Mouse (Mus musculus): ENCODE data around the gene Trmt10c. TPM values are rescaled to one million over a fixed set of nuclear protein-coding genes. Genes with fewer than 3 reads are reported as not detected.
"Not testable (repeated sequence)": the region's sequence is repeated elsewhere in the genome, so short reads cannot be mapped to it uniquely, and the experiment has no call there.

Gene Trmt10c
- polyA plus RNA-seq, 1 experiment from 2014 or later = 20.9 TPM

GRCm38 (mm10) chr16:56073150-56073549 is 35.5 kb upstream of the Trmt10c start:
- WGBS = 89% methylated on average over 6 of the region's 6 CpGs
- H3K4me3 ChIP-seq (replicated peaks; ENCODE audit: low read length); ATAC-seq (ENCODE audit: low FRiP score); H3K36me3 ChIP-seq (replicated peaks; ENCODE audit: control insufficient read depth, insufficient read depth); H3K9ac ChIP-seq; DNase-seq (ENCODE audit: low spot score); H3K27ac ChIP-seq; H3K4me2 ChIP-seq (replicated peaks); H3K9me3 ChIP-seq (ENCODE audit: control insufficient read depth, low read length); H3K27me3 ChIP-seq (ENCODE audit: control insufficient read depth, insufficient read depth, low read length): not testable (repeated sequence)
- peaks cover 12% of the 10 kb centered on the region for H3K4me1 ChIP-seq (replicated peaks; ENCODE audit: control insufficient read depth, insufficient read depth, low read length)

GRCm38 (mm10) chr16:56072533-56072932 is 34.9 kb upstream of the Trmt10c start:
- H3K4me2 ChIP-seq (replicated peaks) = no peak overlapping the region
- H3K9ac ChIP-seq = no peak overlapping the region
- DNase-seq (ENCODE audit: low spot score) = no peak
- H3K27me3 ChIP-seq (ENCODE audit: control insufficient read depth, insufficient read depth, low read length) = no peaks in the 10 kb centered on the region
- no peak overlapping the region for H3K27ac ChIP-seq
- WGBS = 84% methylated on average over 6 of the region's 6 CpGs
- H3K9me3 ChIP-seq (ENCODE audit: control insufficient read depth, low read length) = no peaks in the 10 kb centered on the region
- H3K4me1 ChIP-seq (replicated peaks; ENCODE audit: control insufficient read depth, insufficient read depth, low read length) = peaks cover 12% of the 10 kb centered on the region
- no peaks in the 10 kb centered on the region for H3K36me3 ChIP-seq (replicated peaks; ENCODE audit: control insufficient read depth, insufficient read depth)
- H3K4me3 ChIP-seq (replicated peaks; ENCODE audit: low read length) = no peak overlapping the region
- ATAC-seq (ENCODE audit: low FRiP score) = no peak

GRCm38 (mm10) chr16:56071317-56072232 is 34.0 kb upstream of the Trmt10c start:
- 48% methylated on average over 5 of the region's 5 CpGs for WGBS
- H3K36me3 ChIP-seq (replicated peaks; ENCODE audit: control insufficient read depth, insufficient read depth) = no peaks in the 10 kb centered on the region
- H3K4me2 ChIP-seq (replicated peaks) = no peak overlapping the region
- no peak overlapping the region for H3K4me3 ChIP-seq (replicated peaks; ENCODE audit: low read length)
- no peak for ATAC-seq (ENCODE audit: low FRiP score)
- H3K9me3 ChIP-seq (ENCODE audit: control insufficient read depth, low read length) = no peaks in the 10 kb centered on the region
- peaks cover 4% of the 10 kb centered on the region for H3K4me1 ChIP-seq (replicated peaks; ENCODE audit: control insufficient read depth, insufficient read depth, low read length)
- no peak for DNase-seq (ENCODE audit: low spot score)
- no peak overlapping the region for H3K27ac ChIP-seq
- H3K9ac ChIP-seq = no peak overlapping the region
- no peaks in the 10 kb centered on the region for H3K27me3 ChIP-seq (ENCODE audit: control insufficient read depth, insufficient read depth, low read length)

GRCm38 (mm10) chr16:56068523-56069070 is 31.0 kb upstream of the Trmt10c start:
- DNase-seq (ENCODE audit: low spot score) (no peak), ATAC-seq (ENCODE audit: low FRiP score) (no peak)
- H3K4me2 ChIP-seq (replicated peaks) = no peak overlapping the region
- H3K4me3 ChIP-seq (replicated peaks; ENCODE audit: low read length) = no peak overlapping the region
- no peaks in the 10 kb centered on the region for H3K9me3 ChIP-seq (ENCODE audit: control insufficient read depth, low read length)
- H3K9ac ChIP-seq = no peak overlapping the region
- no peak overlapping the region for H3K27ac ChIP-seq
- H3K27me3 ChIP-seq (ENCODE audit: control insufficient read depth, insufficient read depth, low read length) = no peaks in the 10 kb centered on the region
- WGBS = 95% methylated on average over 6 of the region's 6 CpGs
- H3K4me1 ChIP-seq (replicated peaks; ENCODE audit: control insufficient read depth, insufficient read depth, low read length) = no peaks in the 10 kb centered on the region
- no peaks in the 10 kb centered on the region for H3K36me3 ChIP-seq (replicated peaks; ENCODE audit: control insufficient read depth, insufficient read depth)

- no peak overlapping the region for H3K4me3 ChIP-seq (replicated peaks; ENCODE audit: low read length)
- DNase-seq (ENCODE audit: low spot score) (no peak), ATAC-seq (ENCODE audit: low FRiP score) (no peak)
- WGBS = 48% methylated on average over 8 of the region's 8 CpGs
- H3K27ac ChIP-seq = no peak overlapping the region
- H3K9ac ChIP-seq = no peak overlapping the region
- H3K36me3 ChIP-seq (replicated peaks; ENCODE audit: control insufficient read depth, insufficient read depth) = no peaks in the 10 kb centered on the region
- no peak overlapping the region for H3K4me2 ChIP-seq (replicated peaks)
- no peaks in the 10 kb centered on the region for H3K4me1 ChIP-seq (replicated peaks; ENCODE audit: control insufficient read depth, insufficient read depth, low read length)
- no peaks in the 10 kb centered on the region for H3K27me3 ChIP-seq (ENCODE audit: control insufficient read depth, insufficient read depth, low read length)
- no peaks in the 10 kb centered on the region for H3K9me3 ChIP-seq (ENCODE audit: control insufficient read depth, low read length)
Observed at GRCm38 (mm10) chr16:56066113-56066512, 28.5 kb upstream of the Trmt10c start.

- peak overlapping the region; percentile 51; the same call in 1 of the 2 replicates for H3K9ac ChIP-seq
Observed at GRCm38 (mm10) chr16:56064334-56064990, 26.8 kb upstream of the Trmt10c start.

GRCm38 (mm10) chr16:56062981-56063380 is 25.4 kb upstream of the Trmt10c start:
- 46% methylated on average over 11 of the region's 11 CpGs for WGBS
- DNase-seq (ENCODE audit: low spot score) = no peak
- no peak for ATAC-seq (ENCODE audit: low FRiP score)
- H3K4me3 ChIP-seq (replicated peaks; ENCODE audit: low read length) = no peak overlapping the region
- no peak overlapping the region for H3K4me2 ChIP-seq (replicated peaks)
- no peak overlapping the region for H3K9ac ChIP-seq
- no peaks in the 10 kb centered on the region for H3K9me3 ChIP-seq (ENCODE audit: control insufficient read depth, low read length)
- no peaks in the 10 kb centered on the region for H3K27me3 ChIP-seq (ENCODE audit: control insufficient read depth, insufficient read depth, low read length)
- H3K36me3 ChIP-seq (replicated peaks; ENCODE audit: control insufficient read depth, insufficient read depth) = no peaks in the 10 kb centered on the region
- no peak overlapping the region for H3K27ac ChIP-seq
- H3K4me1 ChIP-seq (replicated peaks; ENCODE audit: control insufficient read depth, insufficient read depth, low read length) = no peaks in the 10 kb centered on the region

More at GRCm38 (mm10) chr16:56064334-56064990, 26.8 kb upstream of the Trmt10c start:
- 5% methylated on average over 20 of the region's 20 CpGs for WGBS
- ATAC-seq (ENCODE audit: low FRiP score) = peak; percentile 93
- H3K4me3 ChIP-seq (replicated peaks; ENCODE audit: low read length) = peak overlapping the region; percentile 25
- DNase-seq (ENCODE audit: low spot score) = peak; percentile 86
- peak overlapping the region; percentile 65 for H3K4me2 ChIP-seq (replicated peaks)
- H3K9me3 ChIP-seq (ENCODE audit: control insufficient read depth, low read length) = no peaks in the 10 kb centered on the region
- H3K4me1 ChIP-seq (replicated peaks; ENCODE audit: control insufficient read depth, insufficient read depth, low read length) = no peaks in the 10 kb centered on the region
- no peaks in the 10 kb centered on the region for H3K27me3 ChIP-seq (ENCODE audit: control insufficient read depth, insufficient read depth, low read length)
- peak overlapping the region; percentile 79 for H3K27ac ChIP-seq
- H3K36me3 ChIP-seq (replicated peaks; ENCODE audit: control insufficient read depth, insufficient read depth) = no peaks in the 10 kb centered on the region

- no peak overlapping the region for H3K9ac ChIP-seq
Observed at GRCm38 (mm10) chr16:56061995-56062594, 24.5 kb upstream of the Trmt10c start.

GRCm38 (mm10) chr16:56058151-56058550 is 20.5 kb upstream of the Trmt10c start:
- no peak for ATAC-seq (ENCODE audit: low FRiP score)
- Histone ChIP-seq H3K9me3 (ENCODE audit: control insufficient read depth, low read length) (no peaks in the 10 kb centered on the region), H3K36me3 (replicated peaks; ENCODE audit: control insufficient read depth, insufficient read depth) (no peaks in the 10 kb centered on the region), H3K9ac (no peak overlapping the region), H3K27ac (no peak overlapping the region), H3K27me3 (ENCODE audit: control insufficient read depth, insufficient read depth, low read length) (no peaks in the 10 kb centered on the region), H3K4me2 (replicated peaks) (no peak overlapping the region), H3K4me3 (replicated peaks; ENCODE audit: low read length) (no peak overlapping the region), H3K4me1 (replicated peaks; ENCODE audit: control insufficient read depth, insufficient read depth, low read length) (no peaks in the 10 kb centered on the region)
- 61% methylated on average over 10 of the region's 10 CpGs for WGBS
- DNase-seq (ENCODE audit: low spot score) = no peak

More at GRCm38 (mm10) chr16:56061995-56062594, 24.5 kb upstream of the Trmt10c start:
- DNase-seq (ENCODE audit: low spot score) = no peak
- Histone ChIP-seq H3K4me3 (replicated peaks; ENCODE audit: low read length) (no peak overlapping the region), H3K4me1 (replicated peaks; ENCODE audit: control insufficient read depth, insufficient read depth, low read length) (no peaks in the 10 kb centered on the region), H3K27ac (no peak overlapping the region), H3K9me3 (ENCODE audit: control insufficient read depth, low read length) (no peaks in the 10 kb centered on the region), H3K27me3 (ENCODE audit: control insufficient read depth, insufficient read depth, low read length) (no peaks in the 10 kb centered on the region), H3K4me2 (replicated peaks) (no peak overlapping the region), H3K36me3 (replicated peaks; ENCODE audit: control insufficient read depth, insufficient read depth) (no peaks in the 10 kb centered on the region)
- ATAC-seq (ENCODE audit: low FRiP score) = no peak
- 79% methylated on average over 7 of the region's 7 CpGs for WGBS
